Mouse (Mus musculus): Measurements from ENCODE around the gene Pcca. TPM values are rescaled to one million over a fixed set of nuclear protein-coding genes. Genes with fewer than 3 reads are reported as not detected.

Gene Pcca
- polyA plus RNA-seq, 1 experiment from 2014 or later: 63.1 TPM

- POLR2A ChIA-PET: no interaction called here
- no peak for ATAC-seq
- CTCF ChIA-PET: interaction anchor here (1.1 to 4.4 kb wide), 5 partner anchors 11 to 677 kb away, joined by 3 to 25 read pairs (median 4); no protein-coding TSS in a partner anchor
- no peaks in the 10 kb centered on the region for H3K27me3 ChIP-seq
- TF ChIP-seq CTCF (IDR thresholded peaks at IDR 0.05): no peak
- DNase-seq (ENCODE audit: low read depth, low spot score): no peak
- in situ Hi-C loops (cut with MboI; ENCODE audit: low pct_unique_long_range_greater_than_20kb): no loop called here
These were observed 366.6 kb downstream of the Pcca start for GRCm38 (mm10) chr14:122900679-122901078.

DNA sequence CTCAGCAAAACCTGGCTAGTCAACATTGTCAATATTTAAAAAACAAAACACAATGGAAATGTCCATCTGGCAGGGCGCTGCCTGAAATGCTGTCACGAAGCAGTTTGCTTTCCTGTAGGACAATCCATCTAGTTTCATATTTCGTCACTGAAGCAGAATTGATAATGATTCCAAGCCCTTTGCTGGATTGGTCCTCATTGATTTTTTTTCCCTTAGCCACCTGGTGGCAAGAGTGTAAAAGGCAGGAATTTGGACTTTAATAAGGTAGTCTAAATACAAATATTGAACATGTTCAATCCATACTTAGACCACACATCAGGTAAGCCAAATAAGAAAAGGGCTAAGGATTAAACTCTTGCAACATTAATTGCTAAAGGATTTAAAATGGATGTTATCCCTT is 367.1 kb downstream of the Pcca start:
- in situ Hi-C loops (cut with MboI; ENCODE audit: low pct_unique_long_range_greater_than_20kb): no loop called here
- CTCF ChIA-PET: interaction anchor here (1.1 to 4.4 kb wide), 5 partner anchors 11 to 678 kb away, joined by 3 to 25 read pairs (median 4); no protein-coding TSS in a partner anchor
- no peak for DNase-seq (ENCODE audit: low read depth, low spot score)

GRCm38 (mm10) chr14:122901715-122902114 is 367.6 kb downstream of the Pcca start:
- DNase-seq (ENCODE audit: low read depth, low spot score) (no peak), ATAC-seq (no peak)
- in situ Hi-C loops (cut with MboI; ENCODE audit: low pct_unique_long_range_greater_than_20kb): no loop called here
- H3K27me3 ChIP-seq: no peaks in the 10 kb centered on the region
- ChIA-PET CTCF (interaction anchor here (1.0 to 4.4 kb wide), 4 partner anchors 18 to 678 kb away, joined by 3 to 25 read pairs (median 4); no protein-coding TSS in a partner anchor), POLR2A (interaction anchor here (1.2 kb wide), 1 partner anchor 10 kb away, joined by 3 read pairs; no protein-coding TSS in a partner anchor)
- no peak for TF ChIP-seq CTCF (IDR thresholded peaks at IDR 0.05)

More for the DNA sequence above, 367.1 kb downstream of the Pcca start:
- no peak for ATAC-seq
- TF ChIP-seq CTCF (IDR thresholded peaks at IDR 0.05): peak; percentile 46
- POLR2A ChIA-PET: no interaction called here
- no peaks in the 10 kb centered on the region for H3K27me3 ChIP-seq

DNA sequence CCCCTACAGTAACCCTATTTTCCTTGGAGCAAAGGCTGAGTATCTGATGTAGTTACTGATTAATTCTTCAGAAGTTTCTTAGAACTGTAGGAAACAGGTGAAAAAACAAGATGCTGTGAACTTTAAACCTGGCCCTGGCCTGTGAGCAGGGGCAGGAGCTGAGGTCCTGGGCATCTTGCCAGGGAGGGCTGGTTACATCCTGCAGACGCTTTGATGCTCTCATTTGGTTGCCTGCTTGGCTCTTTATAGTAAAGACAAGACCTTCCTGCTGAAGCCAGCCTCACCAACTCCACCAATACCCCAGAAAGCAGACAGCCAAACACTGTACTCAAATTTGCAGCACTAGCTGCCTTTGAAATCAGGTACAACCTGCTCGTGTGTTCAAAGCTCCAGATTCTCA is 368.0 kb downstream of the Pcca start:
- TF ChIP-seq CTCF (IDR thresholded peaks at IDR 0.05): no peak
- no peak for DNase-seq (ENCODE audit: low read depth, low spot score)
- no peaks in the 10 kb centered on the region for H3K27me3 ChIP-seq
- POLR2A ChIA-PET: interaction anchor here (1.2 kb wide), 1 partner anchor 10 kb away, joined by 3 read pairs; no protein-coding TSS in a partner anchor
- ATAC-seq: no peak
- in situ Hi-C loops (cut with MboI; ENCODE audit: low pct_unique_long_range_greater_than_20kb): no loop called here
- CTCF ChIA-PET: interaction anchor here (1.0 to 4.4 kb wide), 3 partner anchors 9 to 678 kb away, joined by 3 to 25 read pairs (median 4); no protein-coding TSS in a partner anchor

GRCm38 (mm10) chr14:122902884-122903283 is 368.8 kb downstream of the Pcca start:
- ChIA-PET CTCF (interaction anchor here (1.0 to 4.4 kb wide), 3 partner anchors 9 to 679 kb away, joined by 3 to 25 read pairs (median 4); no protein-coding TSS in a partner anchor), POLR2A (interaction anchor here (1.2 kb wide), 1 partner anchor 9 kb away, joined by 3 read pairs; no protein-coding TSS in a partner anchor)
- TF ChIP-seq CTCF (IDR thresholded peaks at IDR 0.05): peak; percentile 72
- no peaks in the 10 kb centered on the region for H3K27me3 ChIP-seq
- DNase-seq (ENCODE audit: low read depth, low spot score) (no peak), ATAC-seq (peak; percentile 51)
- in situ Hi-C loops (cut with MboI; ENCODE audit: low pct_unique_long_range_greater_than_20kb): no loop called here

DNA sequence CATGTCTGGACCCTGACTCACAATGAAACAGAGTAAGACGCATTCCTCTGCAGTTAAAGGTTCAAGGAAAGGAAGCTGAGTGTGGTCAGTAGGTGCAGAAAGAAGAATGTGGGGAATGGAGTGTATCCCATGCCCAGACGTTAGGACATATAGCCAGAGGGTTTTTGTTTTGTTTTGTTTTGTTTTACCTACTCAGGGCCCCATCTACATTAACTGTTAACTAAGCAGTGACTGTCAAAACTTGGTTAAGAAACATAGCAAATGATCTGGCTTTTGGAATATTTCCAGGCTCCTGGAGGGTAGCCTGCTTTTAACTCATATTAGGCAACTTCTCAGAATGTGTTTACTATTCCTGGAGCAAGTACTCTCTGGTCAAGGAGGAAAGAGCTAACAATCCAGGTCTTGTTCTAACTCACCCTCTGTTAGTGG is 369.8 kb downstream of the Pcca start:
- ATAC-seq (peak; percentile 95), DNase-seq (ENCODE audit: low read depth, low spot score) (peak; percentile 95)
- TF ChIP-seq CTCF (IDR thresholded peaks at IDR 0.05): no peak
- in situ Hi-C loops (cut with MboI; ENCODE audit: low pct_unique_long_range_greater_than_20kb): no loop called here
- ChIA-PET POLR2A (interaction anchor here (0.6 kb wide), 1 partner anchor 687 kb away, joined by 3 read pairs; no protein-coding TSS in a partner anchor), CTCF (interaction anchor here (0.8 to 1.4 kb wide), 3 partner anchors 9 to 394 kb away, joined by 3 to 4 read pairs (median 3); partner anchors contain the start of gene Ggact)
- H3K27me3 ChIP-seq: no peaks in the 10 kb centered on the region

- POLR2A ChIA-PET: no interaction called here
- no peak for TF ChIP-seq CTCF (IDR thresholded peaks at IDR 0.05)
- CTCF ChIA-PET: interaction anchor here (0.9 to 1.4 kb wide), 2 partner anchors 8 to 22 kb away, joined by 3 to 4 read pairs; partner anchors contain the start of gene Ggact
- no peak for DNase-seq (ENCODE audit: low read depth, low spot score)
- H3K27me3 ChIP-seq: no peaks in the 10 kb centered on the region
- no peak for ATAC-seq
- in situ Hi-C loops (cut with MboI; ENCODE audit: low pct_unique_long_range_greater_than_20kb): no loop called here
These were observed 370.9 kb downstream of the Pcca start for GRCm38 (mm10) chr14:122905007-122905406.

GRCm38 (mm10) chr14:122908075-122908474 is 374.0 kb downstream of the Pcca start:
- H3K27me3 ChIP-seq: no peaks in the 10 kb centered on the region
- ATAC-seq: no peak
- CTCF ChIA-PET: interaction anchor here (1.0 to 1.4 kb wide), 2 partner anchors 45 to 717 kb away, joined by 3 read pairs; no protein-coding TSS in a partner anchor
- DNase-seq (ENCODE audit: low read depth, low spot score): no peak
- in situ Hi-C loops (cut with MboI; ENCODE audit: low pct_unique_long_range_greater_than_20kb): no loop called here
- TF ChIP-seq CTCF (IDR thresholded peaks at IDR 0.05): no peak
- POLR2A ChIA-PET: no interaction called here

GRCm38 (mm10) chr14:122909368-122910091 is 375.4 kb downstream of the Pcca start:
- no peak for ATAC-seq
- no peaks in the 10 kb centered on the region for H3K27me3 ChIP-seq
- ChIA-PET CTCF (no interaction called here), POLR2A (no interaction called here)
- in situ Hi-C loops (cut with MboI; ENCODE audit: low pct_unique_long_range_greater_than_20kb): no loop called here
- no peak for DNase-seq (ENCODE audit: low read depth, low spot score)
- TF ChIP-seq CTCF (IDR thresholded peaks at IDR 0.05): no peak

DNA sequence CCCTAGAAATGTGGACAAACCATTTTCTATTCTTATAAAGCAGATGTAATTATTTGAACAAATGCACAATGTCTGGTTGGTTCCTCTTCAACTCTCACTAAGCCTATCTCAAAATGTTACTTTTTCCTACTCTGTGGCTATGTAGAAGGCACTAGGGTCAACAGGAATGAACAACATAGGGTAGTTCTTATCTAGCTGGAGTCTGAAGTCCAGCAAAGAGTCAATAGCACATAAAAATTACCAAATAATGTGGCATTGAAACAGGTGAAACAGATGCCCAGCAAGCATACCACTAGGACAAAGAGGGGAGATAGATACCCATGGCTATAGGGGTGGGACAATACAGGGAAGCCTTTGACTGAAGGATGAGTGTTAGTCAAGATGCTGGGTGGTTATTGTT is 377.1 kb downstream of the Pcca start:
- ATAC-seq: no peak
- POLR2A ChIA-PET: interaction anchor here (1.1 to 1.8 kb wide), 3 partner anchors 9 to 26 kb away, joined by 3 to 4 read pairs (median 3); no protein-coding TSS in a partner anchor
- H3K27me3 ChIP-seq: no peaks in the 10 kb centered on the region
- in situ Hi-C loops (cut with MboI; ENCODE audit: low pct_unique_long_range_greater_than_20kb): no loop called here
- no peak for DNase-seq (ENCODE audit: low read depth, low spot score)
- CTCF ChIA-PET: interaction anchor here (0.7 to 0.9 kb wide), 3 partner anchors 8 to 74 kb away, joined by 3 read pairs; no protein-coding TSS in a partner anchor
- TF ChIP-seq CTCF (IDR thresholded peaks at IDR 0.05): no peak

Data from Patski (cell line).